Mouse (Mus musculus) forebrain, embryonic 14.5 days (tissue): ENCODE measurements around the gene Btbd18. TPM values are rescaled to one million over a fixed set of nuclear protein-coding genes. Genes with fewer than 3 reads are reported as not detected.

Experiments used
- ATAC-seq: fragments of 200-750 bp; cut with Nextera tagmentation; 2 replicates; pipeline ENCODE4 v1.8.0; 2017; ENCODE audit warnings: mild to moderate bottlenecking, moderate library complexity
- DNase-seq: peaks from one replicate; pipeline ENCODE4 v3.0.0-alpha.2; 2015; ENCODE audit warnings: low spot score
- H3K27ac ChIP-seq: fragments of 300-500 bp; sonication (generic); 2 replicates; pipeline ENCODE4 v1.5.1; 2014; ENCODE audit warnings: low read depth, mild to moderate bottlenecking, control low read depth, low read length, moderate library complexity
- H3K27me3 ChIP-seq: fragments of 300-500 bp; sonication (generic); replicated peaks from 2 replicates; pipeline ENCODE4 v1.6.1; 2014; ENCODE audit warnings: low read length, control low read depth, mixed read lengths; ENCODE audit not compliant: control insufficient read depth, insufficient read depth
- H3K36me3 ChIP-seq: fragments of 300-500 bp; sonication (generic); 2 replicates; pipeline ENCODE4 v1.6.1; 2014; ENCODE audit warnings: low read length, control low read depth; ENCODE audit not compliant: control insufficient read depth, insufficient read depth
- H3K4me1 ChIP-seq: fragments of 300-500 bp; sonication (generic); 2 replicates; pipeline ENCODE4 v1.6.1; 2014; ENCODE audit warnings: antibody characterized with exemption, low read length, control low read depth; ENCODE audit not compliant: control insufficient read depth, insufficient read depth
- H3K4me2 ChIP-seq: fragments of 300-500 bp; sonication (generic); 2 replicates; pipeline ENCODE4 v1.6.1; 2014; ENCODE audit warnings: mild to moderate bottlenecking, control low read depth, low read length
- H3K4me3 ChIP-seq: fragments of 300-500 bp; sonication (generic); 2 replicates; pipeline ENCODE4 v1.5.1; 2014; ENCODE audit warnings: low read depth, low read length, control low read depth
- H3K9ac ChIP-seq: fragments of 300-500 bp; sonication (generic); 2 replicates; pipeline ENCODE4 v1.6.1; 2014; ENCODE audit warnings: mild to moderate bottlenecking, low read length, control low read depth, moderate library complexity
- H3K9me3 ChIP-seq: fragments of 300-500 bp; sonication (generic); replicated peaks from 2 replicates; pipeline ENCODE4 v1.6.1; 2016; ENCODE audit warnings: low read length, control low read depth, mixed read lengths; ENCODE audit not compliant: control insufficient read depth
- WGBS: fragments of 180-500 bp; shearing (Covaris S2); extraction: QIAGEN DNeasy Blood & Tissue Kit; methylation state at CpG from one replicate; pipeline ENCODE4 v1.1.7; 2014; 5-methylcytosine and 5-hydroxymethylcytosine counted together
- polyA plus RNA-seq: library from polyadenylated mRNA; unstranded; fragments of >200 nt; fragmentation: Nextera tagmentation; extraction: Ambion mirVana; gene quantifications from 2 replicates; pipeline ENCODE4 v1.2.1, GENCODE M21; 2014

The Btbd18 gene
- polyA plus RNA-seq, 1 experiment from 2014 or later = 0.10 TPM

- Histone ChIP-seq H3K4me3 (no peak overlapping the region), H3K27ac (no peak overlapping the region), H3K9me3 (no peaks in the 10 kb centered on the region), H3K9ac (no peak overlapping the region), H3K4me1 (peaks cover 9% of the 10 kb centered on the region), H3K36me3 (peaks cover 35% of the 10 kb centered on the region), H3K27me3 (no peaks in the 10 kb centered on the region), H3K4me2 (no peak overlapping the region)
- DNase-seq = no peak
- no peak for ATAC-seq
- WGBS = 89% methylated on average over 1 of the region's 1 CpGs
Measured at GRCm38 (mm10) chr2:84705295-84705694, 46.4 kb downstream of the Btbd18 start.

- no peak overlapping the region for H3K27ac ChIP-seq
- no peaks in the 10 kb centered on the region for H3K27me3 ChIP-seq
- no peak overlapping the region for H3K9ac ChIP-seq
- no peaks in the 10 kb centered on the region for H3K9me3 ChIP-seq
- no peak overlapping the region for H3K4me2 ChIP-seq
- H3K4me1 ChIP-seq = peaks cover 12% of the 10 kb centered on the region
- DNase-seq (peak; percentile 11), ATAC-seq (peak; percentile 40; the same call in 1 of the 2 replicates)
- no peak overlapping the region for H3K4me3 ChIP-seq
- H3K36me3 ChIP-seq = peaks cover 39% of the 10 kb centered on the region
- 17% methylated on average over 1 of the region's 1 CpGs for WGBS
Measured at GRCm38 (mm10) chr2:84707523-84707922, 48.6 kb downstream of the Btbd18 start.

GRCm38 (mm10) chr2:84711898-84712297 is 53.0 kb downstream of the Btbd18 start:
- Histone ChIP-seq H3K4me3 (no peak overlapping the region), H3K27ac (no peak overlapping the region), H3K27me3 (no peaks in the 10 kb centered on the region), H3K9ac (no peak overlapping the region), H3K9me3 (no peaks in the 10 kb centered on the region), H3K36me3 (peaks cover 25% of the 10 kb centered on the region), H3K4me2 (no peak overlapping the region), H3K4me1 (peaks cover 19% of the 10 kb centered on the region)
- no peak for ATAC-seq
- WGBS = 78% methylated on average over 2 of the region's 2 CpGs
- no peak for DNase-seq

GRCm38 (mm10) chr2:84714422-84714810 is 55.5 kb downstream of the Btbd18 start:
- peak overlapping the region; percentile 93 for H3K4me3 ChIP-seq

GRCm38 (mm10) chr2:84714811-84715561 is 56.1 kb downstream of the Btbd18 start, which contains the start of gene Zdhhc5:
Zdhhc5 (minus strand) TSS chr2:84715180.
- peak; percentile 99 for DNase-seq
- peaks cover 10% of the 10 kb centered on the region for H3K4me1 ChIP-seq
- H3K9ac ChIP-seq = peak within 1 kb of the TSS; percentile 93
- WGBS = under 1% methylated on average over 105 of the region's 107 CpGs
- peak within 1 kb of the TSS; percentile 93 for H3K4me3 ChIP-seq
- peak within 1 kb of the TSS; percentile 96 for H3K27ac ChIP-seq
- peaks cover 11% of the 10 kb centered on the region for H3K36me3 ChIP-seq
- H3K4me2 ChIP-seq = peak within 1 kb of the TSS; percentile 78
- no peaks in the 10 kb centered on the region for H3K27me3 ChIP-seq
- no peaks in the 10 kb centered on the region for H3K9me3 ChIP-seq
- peak; percentile 97 for ATAC-seq

More at GRCm38 (mm10) chr2:84714422-84714810, 55.5 kb downstream of the Btbd18 start:
- H3K4me1 ChIP-seq = peaks cover 10% of the 10 kb centered on the region
- H3K36me3 ChIP-seq = peaks cover 15% of the 10 kb centered on the region
- ATAC-seq = peak; percentile 15
- peak overlapping the region; percentile 93 for H3K9ac ChIP-seq
- no peaks in the 10 kb centered on the region for H3K27me3 ChIP-seq
- DNase-seq = no peak
- peak overlapping the region; percentile 96 for H3K27ac ChIP-seq
- 0% methylated on average over 20 of the region's 26 CpGs for WGBS
- H3K4me2 ChIP-seq = peak overlapping the region; percentile 78
- H3K9me3 ChIP-seq = no peaks in the 10 kb centered on the region

GRCm38 (mm10) chr2:84715562-84716361 is 56.9 kb downstream of the Btbd18 start:
- H3K4me2 ChIP-seq = peak overlapping the region; percentile 74
- ATAC-seq (peak; percentile 95), DNase-seq (peak; percentile 98)
- H3K27ac ChIP-seq = peak overlapping the region; percentile 96
- peaks cover 4% of the 10 kb centered on the region for H3K36me3 ChIP-seq
- peak overlapping the region; percentile 93 for H3K4me3 ChIP-seq
- H3K9ac ChIP-seq = peak overlapping the region; percentile 66
- H3K27me3 ChIP-seq = no peaks in the 10 kb centered on the region
- H3K4me1 ChIP-seq = peaks cover 10% of the 10 kb centered on the region
- H3K9me3 ChIP-seq = no peaks in the 10 kb centered on the region
- under 1% methylated on average over 33 of the region's 33 CpGs for WGBS

GRCm38 (mm10) chr2:84716423-84717355 is 57.8 kb downstream of the Btbd18 start:
- no peak overlapping the region for H3K27ac ChIP-seq

GRCm38 (mm10) chr2:84717357-84717756 is 58.5 kb downstream of the Btbd18 start:
- Histone ChIP-seq H3K9me3 (no peaks in the 10 kb centered on the region), H3K9ac (no peak overlapping the region), H3K4me2 (no peak overlapping the region), H3K4me3 (no peak overlapping the region), H3K4me1 (peaks cover 7% of the 10 kb centered on the region), H3K27me3 (no peaks in the 10 kb centered on the region), H3K27ac (no peak overlapping the region), H3K36me3 (peaks cover 14% of the 10 kb centered on the region)
- 92% methylated on average over 4 of the region's 4 CpGs for WGBS
- DNase-seq (no peak), ATAC-seq (no peak)

More at GRCm38 (mm10) chr2:84716423-84717355, 57.8 kb downstream of the Btbd18 start:
- Histone ChIP-seq H3K36me3 (peaks cover 8% of the 10 kb centered on the region), H3K4me2 (peak overlapping the region; percentile 74), H3K27me3 (no peaks in the 10 kb centered on the region), H3K9me3 (no peaks in the 10 kb centered on the region), H3K4me1 (peaks cover 10% of the 10 kb centered on the region), H3K9ac (peak overlapping the region; percentile 66), H3K4me3 (peak overlapping the region; percentile 93)
- 41% methylated on average over 9 of the region's 9 CpGs for WGBS
- ATAC-seq (no peak), DNase-seq (no peak)
